Mouse (Mus musculus) ovary, postnatal 14 days (tissue): ENCODE results near the gene Smg9.

ENCODE experiments used
- DNase-seq: peaks from one replicate; pipeline ENCODE4 v3.0.0; 2022; ENCODE audit warnings: low spot score

The Smg9 gene

GRCm38 (mm10) chr7:24445266-24445926 is 46.0 kb downstream of the Smg9 start:
- DNase-seq, result no peak

- no peak for DNase-seq
These were observed 47.4 kb downstream of the Smg9 start for GRCm38 (mm10) chr7:24446697-24447340.

- DNase-seq, result no peak
These were observed 49.5 kb downstream of the Smg9 start for GRCm38 (mm10) chr7:24448782-24449517.

GRCm38 (mm10) chr7:24450585-24451017 is 51.2 kb downstream of the Smg9 start:
- DNase-seq, result no peak

GRCm38 (mm10) chr7:24451855-24452311 is 52.5 kb downstream of the Smg9 start, which contains the start of gene Irgc1:
Gene Irgc1, minus strand, starts transcription at chr7:24452297.
- no peak for DNase-seq

- DNase-seq, result no peak
These were observed 54.8 kb downstream of the Smg9 start for GRCm38 (mm10) chr7:24454199-24454598.

- DNase-seq, result no peak
These were observed 56.3 kb downstream of the Smg9 start for GRCm38 (mm10) chr7:24455726-24456125.

- DNase-seq, result no peak
These were observed 58.4 kb downstream of the Smg9 start for GRCm38 (mm10) chr7:24457726-24458370.

- DNase-seq, result no peak
These were observed 60.0 kb downstream of the Smg9 start for GRCm38 (mm10) chr7:24459440-24459839.

- DNase-seq, result no peak
These were observed 60.4 kb downstream of the Smg9 start for GRCm38 (mm10) chr7:24459843-24460242.

GRCm38 (mm10) chr7:24461376-24462051 is 62.1 kb downstream of the Smg9 start:
- DNase-seq, result no peak

GRCm38 (mm10) chr7:24462388-24463319 is 63.2 kb downstream of the Smg9 start, which contains the start of gene Plaur:
Gene Plaur, plus strand, starts transcription at chr7:24462484.
- DNase-seq, result no peak

- no peak for DNase-seq
These were observed 67.4 kb downstream of the Smg9 start for GRCm38 (mm10) chr7:24466835-24467234.

- no peak for DNase-seq
These were observed 68.5 kb downstream of the Smg9 start for GRCm38 (mm10) chr7:24467886-24468285.

GRCm38 (mm10) chr7:24469126-24469525 is 69.7 kb downstream of the Smg9 start:
- DNase-seq, result no peak

- no peak for DNase-seq
These were observed 70.9 kb downstream of the Smg9 start for GRCm38 (mm10) chr7:24470356-24470755.
